Comparison of ENCODE assay signal across 7 mouse cellular contexts in genomic region chr13:95534131-95534561, GRCm38 (mm10). TPM values are rescaled to one million over a fixed set of nuclear protein-coding genes. Genes with fewer than 3 reads are reported as not detected.
DNase-seq lines count a peak whose midpoint lies in the region; ATAC-seq lines count a peak whose summit lies in the region.

No protein-coding gene starts in this region.

- H3K27ac ChIP-seq in embryonic facial prominence, embryonic 13.5 days: peak overlapping the region; percentile 56; the same call in 1 of the 2 replicates
- peak overlapping the region; percentile 23; the same call in 1 of the 2 replicates for H3K27ac ChIP-seq in intestine, embryonic 16.5 days (ENCODE audit: low read length)
- peak overlapping the region; percentile 59; the same call in 1 of the 2 replicates for H3K27ac ChIP-seq in midbrain, embryonic 11.5 days (ENCODE audit: low read depth, low read length)

- peak overlapping the region; percentile 17; the same call in 1 of the 2 replicates for H3K9ac ChIP-seq in embryonic facial prominence, embryonic 13.5 days
- no peak overlapping the region for H3K9ac ChIP-seq in intestine, embryonic 16.5 days (ENCODE audit: low read depth, low read length)
- peak overlapping the region; percentile 48 for H3K9ac ChIP-seq in midbrain, embryonic 11.5 days (ENCODE audit: low read length)

- ATAC-seq in embryonic facial prominence, embryonic 13.5 days (ENCODE audit: insufficient number of reproducible peaks, insufficient read depth, low FRiP score, low TSS enrichment, low read depth): no peak; the same call in 1 of the 2 replicates
- no peak for ATAC-seq in intestine, embryonic 16.5 days
- ATAC-seq in midbrain, embryonic 11.5 days (ENCODE audit: low FRiP score): peak; percentile 66
- no peak for ATAC-seq in cerebellum, adult (ENCODE audit: insufficient number of reproducible peaks, low FRiP score, low TSS enrichment)

- WGBS in embryonic facial prominence, embryonic 13.5 days: 3% methylated on average over 5 of the region's 5 CpGs
- 6% methylated on average over 5 of the region's 5 CpGs for WGBS in intestine, embryonic 16.5 days
- 1% methylated on average over 5 of the region's 5 CpGs for WGBS in midbrain, embryonic 11.5 days

- H3K4me3 ChIP-seq in embryonic facial prominence, embryonic 13.5 days: peak overlapping the region; percentile 20
- no peak overlapping the region for H3K4me3 ChIP-seq in intestine, embryonic 16.5 days (ENCODE audit: low read length)
- no peak overlapping the region for H3K4me3 ChIP-seq in midbrain, embryonic 11.5 days (ENCODE audit: low read depth, low read length)

- H3K27me3 ChIP-seq in embryonic facial prominence, embryonic 13.5 days: no peaks in the 10 kb centered on the region; the same call in 1 of the 2 replicates
- H3K27me3 ChIP-seq in intestine, embryonic 16.5 days (replicated peaks; ENCODE audit: control insufficient read depth, insufficient read depth, low read length): no peaks in the 10 kb centered on the region
- no peaks in the 10 kb centered on the region for H3K27me3 ChIP-seq in midbrain, embryonic 11.5 days (ENCODE audit: control insufficient read depth, insufficient read depth, low read length)

- H3K4me1 ChIP-seq in embryonic facial prominence, embryonic 13.5 days: peaks cover 23% of the 10 kb centered on the region
- H3K4me1 ChIP-seq in intestine, embryonic 16.5 days (ENCODE audit: control insufficient read depth, insufficient read depth, low read length): peaks cover 25% of the 10 kb centered on the region
- H3K4me1 ChIP-seq in midbrain, embryonic 11.5 days (ENCODE audit: control insufficient read depth, insufficient read depth, low read length): peaks cover 34% of the 10 kb centered on the region

- intact Hi-C loops in gastrocnemius, postnatal 14 days (cut with DNase I; ENCODE audit: low total_unique reads): no loop called here

- H3K4me2 ChIP-seq in embryonic facial prominence, embryonic 13.5 days: peak overlapping the region; percentile 52
- H3K4me2 ChIP-seq in intestine, embryonic 16.5 days (ENCODE audit: low read depth, low read length): 0 out of 2 replicates have a peak overlapping the region, but pooled peaks have one; percentile 22
- peak overlapping the region; percentile 32 for H3K4me2 ChIP-seq in midbrain, embryonic 11.5 days

- H3K36me3 ChIP-seq in embryonic facial prominence, embryonic 13.5 days: no peaks in the 10 kb centered on the region
- H3K36me3 ChIP-seq in intestine, embryonic 16.5 days (ENCODE audit: control insufficient read depth, insufficient read depth, low read length): no peaks in the 10 kb centered on the region
- H3K36me3 ChIP-seq in midbrain, embryonic 11.5 days (ENCODE audit: control insufficient read depth, insufficient read depth, low read length): no peaks in the 10 kb centered on the region

- peak; percentile 97 for DNase-seq in ZHBTc4 (ENCODE audit: low read depth, low spot score)
- peak; percentile 93 for DNase-seq in midbrain, embryonic 11.5 days (ENCODE audit: low spot score, missing footprints)
- DNase-seq in gastrocnemius, postnatal 14 days: no peak
- no peak for DNase-seq in cerebellum, adult 11 months

- H3K9me3 ChIP-seq in embryonic facial prominence, embryonic 13.5 days: no peaks in the 10 kb centered on the region
- no peaks in the 10 kb centered on the region for H3K9me3 ChIP-seq in intestine, embryonic 16.5 days (ENCODE audit: control insufficient read depth, low read length)
- H3K9me3 ChIP-seq in midbrain, embryonic 11.5 days (ENCODE audit: control insufficient read depth, low read length): no peaks in the 10 kb centered on the region

RNA-seq across cellular contexts. Expression of gene F2rl1, which starts 9.1 kb away (rescaled TPM):
- polyA plus RNA-seq in embryonic facial prominence, embryonic 13.5 days (2015; fragmentation: Nextera tagmentation; extraction: Ambion mirVana): 1.0 and 1.8 TPM in 2 replicates
- 23.0 and 24.8 TPM in 2 replicates for polyA plus RNA-seq in intestine, embryonic 16.5 days (2015; fragmentation: Nextera tagmentation; extraction: Ambion mirVana)
- 0.23 and 0.49 TPM in 2 replicates for polyA plus RNA-seq in midbrain, embryonic 11.5 days (2014; fragmentation: Nextera tagmentation; extraction: Ambion mirVana)
- total RNA-seq in gastrocnemius, postnatal 14 days (2021): under 1 TPM; 0.44 to 0.57 TPM

RNA-seq across cellular contexts. Expression of gene S100z, which starts 55.6 kb away (rescaled TPM):
- polyA plus RNA-seq in embryonic facial prominence, embryonic 13.5 days (2015; fragmentation: Nextera tagmentation; extraction: Ambion mirVana): 3.6 and 4.0 TPM in 2 replicates
- 0.40 and 1.2 TPM in 2 replicates for polyA plus RNA-seq in intestine, embryonic 16.5 days (2015; fragmentation: Nextera tagmentation; extraction: Ambion mirVana)
- not detected in 2 replicates for polyA plus RNA-seq in midbrain, embryonic 11.5 days (2014; fragmentation: Nextera tagmentation; extraction: Ambion mirVana)
- 1 to 10 TPM in 1 of 2 experiments, not detected in 1; 1.5 TPM for total RNA-seq in gastrocnemius, postnatal 14 days (2021)

Comparison
In these comparisons a context has a peak if more than half of its experiments do, and no peak if none do; other contexts are left out.
1. DNase-seq: peak in ZHBTc4 (single experiment) and midbrain, embryonic 11.5 days (single experiment); none in gastrocnemius, postnatal 14 days (single experiment) and cerebellum, adult 11 months (single experiment).
2. Peak in every context shown above with its lines, with median percentiles within 50 percentile points of each other: H3K27ac ChIP-seq and H3K4me2 ChIP-seq.